Mouse (Mus musculus) neural tube, embryonic 14.5 days (tissue): ENCODE results near the gene Nav1. TPM values are rescaled to one million over a fixed set of nuclear protein-coding genes. Genes with fewer than 3 reads are reported as not detected.

Experiments
- ATAC-seq: fragments of 200-750 bp; cut with Nextera tagmentation; 2 replicates; pipeline ENCODE4 v1.8.0; 2017; ENCODE audit warnings: low read depth, mild to moderate bottlenecking, moderate TSS enrichment, moderate library complexity
- H3K27ac ChIP-seq: fragments of 300-500 bp; sonication (generic); 2 replicates; pipeline ENCODE4 v1.5.1; 2014; ENCODE audit warnings: low read depth, mild to moderate bottlenecking, control low read depth, low read length, moderate library complexity, mixed read lengths
- H3K27me3 ChIP-seq: fragments of 300-500 bp; sonication (generic); 2 replicates; pipeline ENCODE4 v1.6.1; 2014; ENCODE audit warnings: low read length; ENCODE audit not compliant: control insufficient read depth, insufficient read depth
- H3K36me3 ChIP-seq: fragments of 300-500 bp; sonication (generic); 2 replicates; pipeline ENCODE4 v1.6.1; 2014; ENCODE audit warnings: low read length, mixed read lengths; ENCODE audit not compliant: control insufficient read depth, insufficient read depth
- H3K4me1 ChIP-seq: fragments of 300-500 bp; sonication (generic); 2 replicates; pipeline ENCODE4 v1.6.1; 2014; ENCODE audit warnings: low read length; ENCODE audit not compliant: control insufficient read depth, insufficient read depth
- H3K4me2 ChIP-seq: fragments of 300-500 bp; sonication (generic); 2 replicates; pipeline ENCODE4 v1.6.1; 2014; ENCODE audit warnings: mild to moderate bottlenecking, low read depth, low read length, control low read depth
- H3K4me3 ChIP-seq: fragments of 300-500 bp; sonication (generic); 2 replicates; pipeline ENCODE4 v1.5.1; 2014; ENCODE audit warnings: low read depth, low read length, control low read depth, mixed read lengths
- H3K9ac ChIP-seq: fragments of 300-500 bp; sonication (generic); replicated peaks from 2 replicates; pipeline ENCODE4 v1.6.1; 2014; ENCODE audit warnings: low read depth, mild to moderate bottlenecking, control low read depth, low read length, mixed read lengths
- H3K9me3 ChIP-seq: fragments of 300-500 bp; sonication (generic); 2 replicates; pipeline ENCODE4 v1.6.1; 2016; ENCODE audit warnings: low read length; ENCODE audit not compliant: control insufficient read depth
- WGBS: fragments of 180-500 bp; shearing (Covaris S2); extraction: QIAGEN DNeasy Blood & Tissue Kit; methylation state at CpG from one replicate; pipeline ENCODE4 v1.1.7; 2014; 5-methylcytosine and 5-hydroxymethylcytosine counted together
- polyA plus RNA-seq: library from polyadenylated mRNA; unstranded; fragments of >200 nt; fragmentation: Nextera tagmentation; extraction: Ambion mirVana; gene quantifications from 2 replicates; pipeline ENCODE4 v1.2.1, GENCODE M21; 2014

The Nav1 gene
- polyA plus RNA-seq, 1 experiment from 2014 or later = 64.9 TPM

GRCm38 (mm10) chr1:135635323-135636064 is 28.4 kb upstream of the Nav1 start:
- ATAC-seq = no peak
- Histone ChIP-seq H3K4me1 (peaks cover 16% of the 10 kb centered on the region), H3K36me3 (no peaks in the 10 kb centered on the region), H3K9ac (no peak overlapping the region), H3K4me2 (no peak overlapping the region), H3K27ac (peak overlapping the region; percentile 35), H3K27me3 (no peaks in the 10 kb centered on the region), H3K9me3 (no peaks in the 10 kb centered on the region), H3K4me3 (no peak overlapping the region)
- 56% methylated on average over 11 of the region's 11 CpGs for WGBS

GRCm38 (mm10) chr1:135634791-135635190 is 27.7 kb upstream of the Nav1 start:
- H3K9me3 ChIP-seq = no peaks in the 10 kb centered on the region
- H3K4me3 ChIP-seq = no peak overlapping the region
- no peaks in the 10 kb centered on the region for H3K27me3 ChIP-seq
- no peak overlapping the region for H3K4me2 ChIP-seq
- no peak overlapping the region for H3K27ac ChIP-seq
- peaks cover 16% of the 10 kb centered on the region for H3K4me1 ChIP-seq
- WGBS = 28% methylated on average over 6 of the region's 6 CpGs
- ATAC-seq = no peak
- no peaks in the 10 kb centered on the region for H3K36me3 ChIP-seq
- no peak overlapping the region for H3K9ac ChIP-seq

DNA sequence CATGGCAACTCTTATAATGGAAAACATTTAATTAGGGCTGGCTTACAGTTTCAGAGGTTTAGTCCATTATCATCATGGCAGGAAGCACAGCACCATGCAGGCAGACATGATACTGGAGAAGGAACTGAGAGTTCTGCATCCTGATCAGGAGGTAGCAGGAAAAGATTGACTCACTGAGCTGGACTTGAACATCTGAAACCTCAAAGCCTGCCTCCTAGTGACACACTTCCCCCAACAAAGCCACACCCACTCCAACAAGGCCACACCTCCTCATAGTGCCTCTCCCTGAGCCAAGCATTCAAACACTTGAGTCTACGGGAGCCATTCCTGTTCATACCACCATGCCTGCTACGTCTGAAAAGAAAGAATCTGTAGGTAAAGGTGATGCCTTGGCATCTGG is 26.8 kb upstream of the Nav1 start:
- no peak for ATAC-seq
- Histone ChIP-seq H3K4me2 (no peak overlapping the region), H3K4me1 (peaks cover 16% of the 10 kb centered on the region), H3K9ac (no peak overlapping the region), H3K27ac (no peak overlapping the region), H3K9me3 (no peaks in the 10 kb centered on the region), H3K36me3 (no peaks in the 10 kb centered on the region), H3K27me3 (no peaks in the 10 kb centered on the region), H3K4me3 (no peak overlapping the region)
- WGBS = 72% methylated on average over 2 of the region's 2 CpGs

- no peak for ATAC-seq
- Histone ChIP-seq H3K36me3 (no peaks in the 10 kb centered on the region), H3K27ac (no peak overlapping the region), H3K4me3 (no peak overlapping the region), H3K27me3 (no peaks in the 10 kb centered on the region), H3K9ac (no peak overlapping the region), H3K4me2 (no peak overlapping the region), H3K4me1 (peaks cover 16% of the 10 kb centered on the region), H3K9me3 (no peaks in the 10 kb centered on the region)
- 82% methylated on average over 4 of the region's 4 CpGs for WGBS
Measured at GRCm38 (mm10) chr1:135633478-135633877, 26.4 kb upstream of the Nav1 start.

GRCm38 (mm10) chr1:135632199-135632598 is 25.1 kb upstream of the Nav1 start:
- H3K9ac ChIP-seq = no peak overlapping the region
- no peak overlapping the region for H3K27ac ChIP-seq
- H3K4me2 ChIP-seq = no peak overlapping the region
- peaks cover 16% of the 10 kb centered on the region for H3K4me1 ChIP-seq
- ATAC-seq = no peak
- H3K9me3 ChIP-seq = no peaks in the 10 kb centered on the region
- 59% methylated on average over 1 of the region's 1 CpGs for WGBS
- H3K27me3 ChIP-seq = no peaks in the 10 kb centered on the region
- H3K36me3 ChIP-seq = no peaks in the 10 kb centered on the region
- no peak overlapping the region for H3K4me3 ChIP-seq

GRCm38 (mm10) chr1:135631515-135631914 is 24.4 kb upstream of the Nav1 start:
- 67% methylated on average over 8 of the region's 8 CpGs for WGBS
- Histone ChIP-seq H3K36me3 (no peaks in the 10 kb centered on the region), H3K4me3 (no peak overlapping the region), H3K27ac (no peak overlapping the region), H3K9ac (no peak overlapping the region), H3K9me3 (no peaks in the 10 kb centered on the region), H3K4me1 (peaks cover 16% of the 10 kb centered on the region), H3K4me2 (no peak overlapping the region), H3K27me3 (no peaks in the 10 kb centered on the region)
- ATAC-seq = no peak

DNA sequence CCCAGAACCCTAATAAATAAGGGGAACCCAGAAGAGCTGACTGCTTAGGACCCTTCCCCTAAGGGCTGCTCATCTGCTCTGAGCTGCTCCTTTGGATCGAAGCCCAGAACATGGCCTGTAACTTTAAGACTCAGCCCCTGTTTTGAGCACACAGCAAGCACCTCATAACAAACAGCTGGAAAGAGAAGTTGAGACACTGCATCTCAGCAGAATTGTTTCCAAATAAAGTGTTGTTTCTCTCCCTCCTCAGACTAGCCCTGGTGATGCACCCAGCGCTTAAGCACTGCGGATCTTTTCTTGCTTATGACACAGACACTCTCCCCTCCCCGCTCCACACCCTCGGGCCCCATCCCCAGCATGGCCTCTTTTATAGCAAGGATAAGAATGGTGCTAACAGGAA is 22.8 kb upstream of the Nav1 start:
- 54% methylated on average over 5 of the region's 5 CpGs for WGBS
- H3K9ac ChIP-seq = no peak overlapping the region

GRCm38 (mm10) chr1:135626218-135626617 is 19.1 kb upstream of the Nav1 start:
- no peak overlapping the region for H3K9ac ChIP-seq
- H3K27me3 ChIP-seq = no peaks in the 10 kb centered on the region
- no peak for ATAC-seq
- no peak overlapping the region for H3K4me3 ChIP-seq
- no peaks in the 10 kb centered on the region for H3K36me3 ChIP-seq
- peaks cover 2% of the 10 kb centered on the region; the same call in 1 of the 2 replicates for H3K4me1 ChIP-seq
- H3K9me3 ChIP-seq = no peaks in the 10 kb centered on the region
- H3K4me2 ChIP-seq = no peak overlapping the region
- H3K27ac ChIP-seq = no peak overlapping the region
- 82% methylated on average over 6 of the region's 6 CpGs for WGBS

More for the DNA sequence above, 22.8 kb upstream of the Nav1 start:
- Histone ChIP-seq H3K27me3 (no peaks in the 10 kb centered on the region), H3K27ac (no peak overlapping the region), H3K9me3 (no peaks in the 10 kb centered on the region), H3K4me2 (no peak overlapping the region), H3K36me3 (no peaks in the 10 kb centered on the region), H3K4me3 (no peak overlapping the region), H3K4me1 (peaks cover 1% of the 10 kb centered on the region)
- ATAC-seq = no peak

GRCm38 (mm10) chr1:135625741-135626140 is 18.6 kb upstream of the Nav1 start:
- H3K4me1 ChIP-seq = peaks cover 2% of the 10 kb centered on the region; the same call in 1 of the 2 replicates
- WGBS = 57% methylated on average over 3 of the region's 3 CpGs

More at GRCm38 (mm10) chr1:135625741-135626140, 18.6 kb upstream of the Nav1 start:
- H3K9me3 ChIP-seq = no peaks in the 10 kb centered on the region
- H3K36me3 ChIP-seq = no peaks in the 10 kb centered on the region
- no peak overlapping the region for H3K9ac ChIP-seq
- no peak overlapping the region for H3K4me3 ChIP-seq
- no peak for ATAC-seq
- H3K27me3 ChIP-seq = no peaks in the 10 kb centered on the region
- H3K27ac ChIP-seq = no peak overlapping the region
- H3K4me2 ChIP-seq = no peak overlapping the region
